Mouse (Mus musculus) lung, adult 2 months (tissue): Measurements from ENCODE around the gene Pkp2.

Experiments used
- CTCF ChIP-seq: fragments of 200-500 bp; IDR thresholded peaks from 2 replicates; pipeline ENCODE4 v1.5.1; 2011; ENCODE audit warnings: mild to moderate bottlenecking, low read length, control low read depth; ENCODE audit not compliant: insufficient read depth
- POLR2A ChIP-seq: fragments of 200-500 bp; IDR thresholded peaks from 2 replicates; pipeline ENCODE4 v1.6.1; 2011; ENCODE audit warnings: low read depth, mild to moderate bottlenecking, control low read depth, low read length, borderline replicate concordance; ENCODE audit errors: extremely low read depth

DNA sequence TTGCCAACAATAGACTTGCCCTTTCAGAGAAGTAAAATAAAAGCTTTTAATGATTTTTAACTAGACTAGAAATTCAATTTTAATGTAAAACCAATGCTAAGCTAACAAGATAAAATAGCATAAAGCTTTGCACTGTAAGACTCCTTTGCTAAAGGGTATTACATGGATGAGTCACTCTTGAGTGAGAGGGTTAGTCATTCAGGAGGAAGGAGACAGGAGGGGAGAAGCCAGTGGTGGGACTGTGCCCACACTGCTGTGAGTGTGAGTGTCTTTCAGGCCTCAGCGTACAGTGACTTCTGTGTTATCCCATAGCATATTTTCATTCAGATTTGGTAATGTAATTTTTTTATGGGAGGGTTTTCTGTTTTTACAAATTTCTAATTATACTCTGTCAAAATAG, 3.8 kb downstream of the Pkp2 start:
- TF ChIP-seq CTCF: no peak
- TF ChIP-seq POLR2A: no peak
